Mouse (Mus musculus) cerebellum, postnatal 10 days (tissue): Measurements from ENCODE around the gene Cyp2a22.
"Not testable (repeated sequence)": the region's sequence is repeated elsewhere in the genome, so short reads cannot be mapped to it uniquely, and the experiment has no call there.

Source experiments
- DNase-seq, 2 experiments: peaks; one replicate each; pipeline ENCODE4 v3.0.0; 2021; ENCODE audit warnings: mixed read lengths in 2 of 2

The Cyp2a22 gene

DNA sequence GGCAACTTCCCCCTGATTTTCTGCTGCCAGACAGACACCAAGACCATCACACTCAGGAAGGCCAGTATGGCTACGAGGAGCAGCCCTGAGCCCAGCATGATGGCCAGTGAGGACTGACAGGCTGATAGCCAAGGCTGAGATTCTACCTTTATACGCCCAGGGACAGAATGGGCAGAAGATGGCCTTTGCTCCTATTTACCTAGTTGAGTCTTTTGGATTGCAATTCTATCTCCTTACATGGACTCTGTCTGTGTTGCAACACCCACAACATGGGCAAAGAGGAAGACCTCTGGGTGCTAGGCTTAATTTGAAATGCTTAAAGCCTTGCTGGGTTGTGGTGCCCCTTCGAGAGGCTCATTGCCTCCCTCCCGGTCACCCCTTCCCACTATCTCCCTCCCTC lies at the start of gene Cyp2a22:
Gene Cyp2a22, minus strand, starts transcription at position 123 of the 400 bp plus-strand sequence.
- DNase-seq, result no peak

DNA sequence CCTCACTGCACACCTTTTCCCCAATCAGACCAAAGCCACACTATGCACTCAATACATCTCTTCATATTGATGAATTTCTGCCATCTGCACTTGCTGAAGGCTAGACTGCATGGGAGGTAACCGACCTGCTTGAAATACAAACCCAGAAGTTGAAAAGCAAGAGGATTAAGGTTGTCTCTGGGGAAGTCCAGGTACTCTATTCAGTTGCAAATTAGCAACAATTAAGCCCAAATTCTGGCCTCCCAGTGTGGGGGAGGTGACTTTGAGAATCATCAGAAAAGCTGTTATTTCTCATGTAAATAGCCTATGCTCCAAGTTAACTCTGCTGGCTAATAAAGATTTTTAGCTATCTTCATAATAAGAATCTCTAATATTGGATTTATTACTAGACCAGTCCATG lies 44.0 kb upstream of the Cyp2a22 start:
- not testable (repeated sequence) for DNase-seq

DNA sequence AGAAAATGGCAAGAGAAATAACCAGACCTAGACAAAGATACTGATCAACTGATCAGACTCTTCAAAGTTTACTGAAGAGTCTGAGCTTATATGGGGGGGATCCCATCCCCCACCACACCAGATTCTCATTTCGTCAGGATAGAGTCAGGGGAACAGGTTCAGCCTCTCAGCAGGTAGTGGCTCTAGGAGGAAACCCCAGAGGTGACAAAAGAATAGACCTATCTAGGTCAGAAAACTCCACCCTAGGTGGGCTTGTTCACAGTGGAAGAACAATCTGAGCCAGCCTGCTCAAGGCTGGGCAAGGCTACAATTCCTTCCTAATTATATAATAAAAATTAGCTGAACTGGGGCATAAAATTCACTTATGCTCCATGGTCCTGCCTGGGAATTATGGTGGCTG lies 43.4 kb upstream of the Cyp2a22 start:
- DNase-seq, result no peak

DNA sequence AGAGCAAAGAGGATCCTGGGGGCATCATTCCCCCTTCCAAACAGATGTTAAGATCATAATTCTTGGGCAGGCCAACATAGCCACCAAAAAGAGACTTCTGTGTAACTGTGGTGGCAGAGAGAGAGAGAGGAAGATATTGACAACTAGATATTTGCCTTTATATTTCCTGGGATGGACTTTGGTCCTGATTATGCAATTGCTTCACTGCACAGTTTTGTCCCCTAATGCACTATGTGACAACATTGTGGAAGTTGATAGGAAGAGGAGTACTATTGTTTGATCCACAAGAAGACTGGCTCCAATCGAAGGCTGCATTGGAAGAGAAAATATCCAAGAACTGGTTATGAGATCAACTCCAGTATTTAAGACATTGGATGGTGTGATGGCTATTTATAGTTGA lies 42.8 kb upstream of the Cyp2a22 start:
- DNase-seq, result not testable (repeated sequence)

GRCm38 (mm10) chr7:26981464-26981863 lies 42.3 kb upstream of the Cyp2a22 start:
- not testable (repeated sequence) for DNase-seq

GRCm38 (mm10) chr7:26962371-26962770 lies 23.2 kb upstream of the Cyp2a22 start:
- not testable (repeated sequence) for DNase-seq

- not testable (repeated sequence) for DNase-seq
These were observed 14.1 kb upstream of the Cyp2a22 start for GRCm38 (mm10) chr7:26953306-26953705.

DNA sequence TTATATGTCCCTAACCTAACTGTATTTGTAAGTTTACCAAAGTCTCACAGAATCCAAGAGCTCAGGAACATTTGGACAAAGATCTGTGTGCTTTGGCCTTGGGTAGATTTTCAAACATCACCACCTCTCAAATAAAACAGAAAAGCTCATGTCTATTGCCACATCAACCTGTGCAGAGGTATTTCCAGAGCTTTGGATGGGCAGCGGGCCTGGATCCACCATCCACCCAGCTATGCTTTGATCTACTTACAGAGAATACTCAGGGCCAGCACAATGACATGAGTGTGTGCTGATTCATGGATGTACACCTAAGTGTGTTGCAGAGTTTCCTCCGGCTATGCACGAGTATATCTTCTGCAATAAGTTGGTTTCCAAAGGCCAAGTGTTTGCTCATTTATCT lies 13.5 kb upstream of the Cyp2a22 start:
- not testable (repeated sequence) for DNase-seq

DNA sequence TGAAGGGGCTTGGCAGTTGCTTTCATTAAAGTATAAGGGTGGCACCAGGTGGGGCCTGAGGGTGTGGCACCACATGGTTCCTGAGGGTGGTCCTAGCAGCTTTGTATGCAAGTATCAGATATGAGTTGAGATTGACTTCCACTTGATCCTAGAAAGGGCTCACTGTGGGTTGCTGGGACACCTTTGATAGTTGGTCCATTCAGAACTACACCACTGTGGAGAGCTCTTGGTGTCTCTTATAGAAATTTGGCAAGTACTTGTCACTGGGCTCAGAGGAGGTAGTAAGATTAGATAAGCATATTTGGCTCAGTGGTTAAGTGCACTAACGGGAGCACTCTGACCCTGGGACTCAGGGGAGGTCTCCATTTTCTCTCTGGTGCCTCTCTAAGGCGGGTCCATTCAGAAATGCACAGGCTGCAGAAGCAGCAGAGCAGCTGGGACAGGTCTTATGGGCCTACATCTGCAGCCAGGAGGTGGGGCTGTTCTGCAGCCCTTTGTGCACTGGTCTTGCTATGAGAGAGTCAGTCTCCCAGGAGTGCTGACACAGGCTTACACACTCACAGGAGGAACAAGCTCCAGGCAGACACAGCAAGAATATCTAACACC lies 2.2 kb upstream of the Cyp2a22 start:
- DNase-seq, result not testable (repeated sequence)

GRCm38 (mm10) chr7:26917114-26917513 lies 22.1 kb downstream of the Cyp2a22 start:
- not testable (repeated sequence) for DNase-seq
